Mouse (Mus musculus): Measurements from ENCODE around the gene Foxn4. TPM values are rescaled to one million over a fixed set of nuclear protein-coding genes. Genes with fewer than 3 reads are reported as not detected.
A peak's percentile ranks its signal among the peaks of the same experiment; 100 is the strongest.

Gene Foxn4
- total RNA-seq (2021): not detected

DNA sequence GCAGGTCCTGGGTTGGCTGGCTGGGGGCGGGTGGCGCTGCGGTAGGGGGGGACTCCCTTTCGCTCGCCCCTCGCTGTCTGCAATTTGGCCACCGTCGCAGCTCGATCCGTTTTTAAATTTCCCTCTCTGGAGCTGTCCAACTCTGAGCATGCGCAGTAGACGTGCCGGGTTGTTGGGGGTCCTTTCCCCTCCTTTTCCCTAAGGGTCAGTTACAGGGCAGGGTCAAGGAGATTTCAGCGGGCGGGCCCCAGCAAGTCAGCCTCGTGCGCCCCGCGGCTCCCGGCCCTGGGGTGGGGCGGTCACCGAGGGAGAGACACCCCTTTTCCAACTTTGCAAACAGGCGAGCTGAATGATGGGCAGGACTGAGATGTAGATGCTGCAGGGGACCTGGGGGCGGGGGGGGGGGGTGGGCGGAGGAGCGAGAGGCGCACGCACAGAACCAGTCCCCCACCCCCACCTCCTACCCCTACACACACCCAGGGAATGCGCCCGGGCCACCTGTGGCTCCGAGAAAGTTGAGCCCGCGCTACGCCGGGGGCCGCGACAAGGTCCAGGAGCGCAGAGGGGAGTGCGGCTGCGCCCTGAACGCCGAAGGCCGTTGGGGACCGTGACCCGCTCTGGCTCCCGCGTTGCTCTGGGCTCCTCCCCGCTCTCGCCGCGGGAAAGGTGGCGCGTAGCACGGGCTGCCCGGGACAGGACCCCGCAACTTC lies at the start of gene Foxn4:
Gene Foxn4, minus strand, starts transcription at position 115 of the 710 bp plus-strand sequence.
- intact Hi-C loops (cut with DNase I): no loop called here
- no peak for DNase-seq

- intact Hi-C loops (cut with DNase I): no loop called here
- DNase-seq: no peak
These were observed 49.6 kb upstream of the Foxn4 start for GRCm38 (mm10) chr5:114323105-114323790.

GRCm38 (mm10) chr5:114309680-114310036 lies 36.1 kb upstream of the Foxn4 start:
- intact Hi-C loops (cut with DNase I): loop anchor here (1.0 to 10.0 kb wide), 3 partner anchors 61 to 305 kb away; no protein-coding TSS in a partner anchor
- no peak for DNase-seq

DNA sequence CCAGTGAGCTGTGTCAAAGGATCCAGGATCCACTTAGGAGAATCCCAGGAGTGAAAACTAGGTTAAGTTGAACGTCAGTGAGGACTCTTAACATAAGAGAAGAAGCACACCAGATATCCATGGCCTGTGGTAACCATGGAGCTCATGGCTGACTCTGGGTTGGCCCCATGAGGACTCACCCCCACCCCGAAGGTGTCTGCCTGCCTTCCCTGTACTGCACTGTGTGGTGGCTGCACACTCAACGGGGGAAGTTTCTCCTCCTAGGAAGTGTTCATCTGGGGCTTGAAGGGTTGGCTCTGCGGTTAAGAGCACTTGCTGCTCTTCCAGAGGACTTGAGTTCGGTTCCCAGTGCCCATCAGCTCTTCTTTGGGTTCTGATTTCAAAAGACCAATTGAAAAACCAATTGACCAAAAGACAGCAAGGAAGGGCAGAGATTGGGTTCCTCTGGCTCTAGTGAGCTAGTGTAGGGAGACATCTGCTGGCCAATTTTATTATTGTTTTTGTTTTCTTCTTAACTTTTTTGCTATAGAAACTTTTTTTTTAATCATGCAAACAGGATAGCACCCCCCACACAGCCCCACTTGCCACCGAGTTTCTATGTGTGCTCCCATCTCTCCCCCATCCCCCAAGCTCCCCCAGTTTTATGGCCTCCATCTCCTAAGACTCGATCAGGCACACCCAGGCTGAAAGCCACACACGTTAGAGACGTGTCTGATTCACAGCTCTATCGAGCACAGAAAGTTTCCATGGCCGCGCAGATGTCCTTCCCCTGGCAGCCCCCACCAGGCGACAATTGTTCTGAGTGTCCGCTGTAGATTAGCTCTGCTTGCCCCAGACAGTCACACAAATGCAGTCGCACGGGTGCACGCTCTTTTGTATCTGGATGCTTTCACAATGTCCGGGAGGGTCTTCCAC lies 35.4 kb upstream of the Foxn4 start:
- intact Hi-C loops (cut with DNase I): loop anchor here (1.0 to 5.0 kb wide), 2 partner anchors 61 to 262 kb away; no protein-coding TSS in a partner anchor
- DNase-seq: peak in 1 of 2 experiments; percentile 29

- intact Hi-C loops (cut with DNase I): loop anchor here (5.0 kb wide), 1 partner anchor 259 kb away; no protein-coding TSS in a partner anchor
These were observed 32.9 kb upstream of the Foxn4 start for GRCm38 (mm10) chr5:114306496-114306895.

DNA sequence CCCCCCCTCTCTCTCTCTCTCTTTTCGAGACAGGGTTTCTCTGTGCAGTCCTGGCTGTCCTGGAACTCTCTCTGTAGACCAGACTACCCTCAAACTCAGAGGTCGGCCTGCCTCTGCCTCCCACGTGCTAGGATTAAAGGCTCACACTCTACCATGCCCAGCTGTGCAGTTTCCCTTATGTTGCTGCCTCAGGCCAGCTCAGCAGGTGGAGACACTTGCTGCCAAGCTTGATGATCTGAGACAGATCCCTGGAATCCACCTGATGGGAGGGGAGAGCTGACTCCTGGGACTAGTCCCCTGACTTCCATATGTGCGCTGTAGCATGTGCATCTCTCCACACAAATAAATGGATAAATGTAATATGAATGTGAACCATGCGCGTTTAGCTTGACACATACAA lies 29.6 kb upstream of the Foxn4 start:
- no peak for DNase-seq
- intact Hi-C loops (cut with DNase I): no loop called here

More at GRCm38 (mm10) chr5:114306496-114306895, 32.9 kb upstream of the Foxn4 start:
- DNase-seq: peak in 1 of 2 experiments; percentile 26

GRCm38 (mm10) chr5:114299883-114300610 lies 26.4 kb upstream of the Foxn4 start:
- no peak for DNase-seq
- intact Hi-C loops (cut with DNase I): no loop called here

DNA sequence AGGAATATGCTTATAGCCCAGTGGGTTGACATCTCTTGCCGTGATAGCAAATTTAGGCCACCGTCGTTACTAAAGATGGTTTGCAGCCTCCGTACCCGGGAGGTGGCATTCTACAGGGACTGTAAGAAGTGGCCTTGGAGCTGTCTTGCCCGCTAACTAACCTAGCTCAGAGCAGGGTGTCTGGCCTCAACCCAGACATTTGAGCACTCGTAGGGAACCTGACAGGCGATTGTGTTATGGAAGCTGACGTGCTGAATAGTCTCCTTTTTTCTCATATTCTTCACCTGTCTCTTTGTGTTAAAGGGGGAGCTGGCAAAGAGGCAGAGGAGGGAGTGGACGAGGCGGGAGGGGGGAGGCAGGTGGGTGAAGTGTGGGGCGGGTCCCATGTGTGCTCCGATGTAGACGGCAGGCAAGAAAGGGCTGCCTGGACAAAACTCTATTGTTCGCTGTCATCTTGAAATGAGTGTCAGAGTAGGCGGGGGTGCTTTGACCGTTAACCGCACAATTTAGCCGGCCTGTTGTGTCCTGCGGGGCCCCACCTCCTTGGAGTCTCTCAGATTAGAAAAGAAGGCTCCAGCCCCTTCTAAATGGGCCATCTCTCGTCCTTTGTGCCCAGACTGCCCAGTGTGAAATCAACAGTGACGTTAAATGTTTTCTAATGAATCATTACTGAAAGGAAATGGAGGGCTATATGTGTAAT lies 25.7 kb upstream of the Foxn4 start:
- intact Hi-C loops (cut with DNase I): no loop called here
- no peak for DNase-seq

- intact Hi-C loops (cut with DNase I): no loop called here
- DNase-seq: peak in 1 of 2 experiments; percentile 45
These were observed 24.7 kb upstream of the Foxn4 start for GRCm38 (mm10) chr5:114298212-114298894.

GRCm38 (mm10) chr5:114296693-114297631 lies 23.4 kb upstream of the Foxn4 start:
- intact Hi-C loops (cut with DNase I): no loop called here
- peak; percentile 53 to 63 for DNase-seq

- no peak for DNase-seq
- intact Hi-C loops (cut with DNase I): no loop called here
These were observed 16.4 kb upstream of the Foxn4 start for GRCm38 (mm10) chr5:114290004-114290403.

DNA sequence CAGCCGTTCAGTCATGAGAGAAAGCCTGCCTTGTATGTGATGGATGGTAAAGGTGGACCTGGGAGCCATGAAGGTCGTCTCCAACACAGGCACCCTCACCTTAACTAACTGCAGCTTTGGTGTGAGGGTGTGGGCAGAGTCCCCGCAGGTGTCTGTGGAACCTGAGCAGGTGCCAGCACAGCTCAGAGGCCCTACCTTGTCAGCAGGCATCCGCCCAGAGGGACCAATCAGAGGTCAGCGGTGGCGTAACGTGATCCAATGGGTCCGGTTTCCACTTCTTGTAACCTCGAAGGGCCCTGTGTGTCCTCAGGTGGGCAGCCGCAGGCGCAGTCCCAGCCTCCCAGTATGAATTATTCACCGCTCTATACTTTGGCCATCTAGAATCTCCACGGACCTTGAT lies 15.3 kb upstream of the Foxn4 start, which contains the start of gene Myo1h:
Gene Myo1h, plus strand, starts transcription at position 293 of the 400 bp plus-strand sequence.
- no peak for DNase-seq
- intact Hi-C loops (cut with DNase I): no loop called here

DNA sequence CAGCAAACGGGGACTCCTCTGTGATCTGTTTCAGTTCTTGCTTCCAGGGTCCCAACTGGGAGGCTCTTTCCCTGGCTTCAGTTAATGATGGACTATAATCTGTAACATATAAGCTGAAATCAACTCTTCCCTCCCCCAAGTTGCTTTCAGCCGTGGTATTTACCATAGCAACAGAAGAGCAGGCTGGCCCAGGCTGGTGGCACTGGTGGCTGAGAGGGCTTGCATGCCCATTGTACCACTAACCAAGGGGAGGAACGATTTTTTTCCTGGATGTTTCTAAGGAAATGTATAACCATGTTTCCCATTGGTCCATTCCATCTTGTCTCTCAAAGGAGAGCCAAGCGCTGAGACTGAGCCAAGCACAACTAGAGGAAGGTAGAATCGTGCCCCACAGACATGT lies 14.8 kb upstream of the Foxn4 start:
- intact Hi-C loops (cut with DNase I): no loop called here

GRCm38 (mm10) chr5:114286872-114287571 lies 13.4 kb upstream of the Foxn4 start:
- no peak for DNase-seq
- intact Hi-C loops (cut with DNase I): no loop called here

More for the DNA sequence above, 14.8 kb upstream of the Foxn4 start:
- DNase-seq: no peak

GRCm38 (mm10) chr5:114286102-114286501 lies 12.5 kb upstream of the Foxn4 start:
- no peak for DNase-seq
- intact Hi-C loops (cut with DNase I): no loop called here

DNA sequence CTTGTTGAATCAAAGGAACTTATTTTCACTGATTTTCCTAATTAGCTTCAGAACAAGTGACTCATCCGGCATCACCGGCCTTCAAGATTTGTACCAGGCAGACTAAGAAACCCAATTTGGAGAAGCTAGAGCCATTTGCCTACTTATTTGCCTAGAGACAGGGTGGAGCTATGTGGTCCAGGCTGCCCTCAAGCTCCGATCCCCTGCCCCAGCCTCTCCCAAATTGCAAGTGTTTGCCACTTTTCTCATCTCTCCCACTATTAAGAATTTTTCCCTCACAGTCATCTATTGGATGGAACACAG lies 11.7 kb upstream of the Foxn4 start:
- intact Hi-C loops (cut with DNase I): no loop called here
- DNase-seq: no peak

DNA sequence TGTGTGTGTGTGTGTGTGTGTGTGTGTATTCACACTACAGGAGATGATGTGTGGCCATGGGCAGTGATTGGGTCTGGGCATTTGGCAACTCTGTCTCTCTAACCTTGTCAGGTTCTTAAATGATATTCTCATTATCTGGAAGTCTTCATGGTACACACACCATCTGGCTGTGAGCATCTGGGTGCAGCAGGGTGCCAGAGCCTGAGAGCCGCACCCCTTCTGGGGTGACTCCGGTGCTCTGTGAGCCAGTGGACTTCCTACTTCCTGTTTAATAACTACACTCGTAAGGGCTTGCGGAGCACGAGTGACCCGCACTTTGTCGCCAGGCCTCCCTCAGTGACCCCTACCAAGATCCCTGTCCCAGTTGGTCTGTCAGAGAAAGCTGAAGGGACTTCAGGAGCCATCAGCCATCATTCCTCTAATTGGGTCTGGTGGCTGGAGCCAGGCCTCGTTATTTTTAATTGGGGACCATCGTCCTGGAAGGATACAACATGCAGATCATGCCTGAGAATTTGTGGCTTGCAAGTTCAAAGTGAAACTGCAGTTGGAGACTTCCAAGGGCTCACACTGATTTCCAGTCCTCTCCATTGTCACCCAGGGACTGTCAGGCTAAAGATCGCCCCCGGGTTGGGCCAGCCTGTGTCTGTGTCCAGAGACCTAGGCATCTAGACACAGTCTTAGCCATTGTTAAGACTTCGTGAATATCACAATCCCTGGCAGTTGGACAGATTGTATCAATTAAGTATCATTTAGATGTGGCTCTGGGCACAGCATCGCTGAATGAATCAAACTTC lies 11.2 kb upstream of the Foxn4 start:
- DNase-seq: no peak
- intact Hi-C loops (cut with DNase I): no loop called here
